Mouse (Mus musculus): Measurements from ENCODE around the gene Zbtb38. TPM values are rescaled to one million over a fixed set of nuclear protein-coding genes. Genes with fewer than 3 reads are reported as not detected.
"Not testable (repeated sequence)": the region's sequence is repeated elsewhere in the genome, so short reads cannot be mapped to it uniquely, and the experiment has no call there.

The Zbtb38 gene
- polyA plus RNA-seq, 1 experiment: 18.7 TPM

GRCm38 (mm10) chr9:96644002-96644401, 108.6 kb downstream of the Zbtb38 start:
- not testable (repeated sequence) for H3K4me1 ChIP-seq (ENCODE audit: control insufficient read depth, insufficient read depth, insufficient read length, low read length); H3K4me3 ChIP-seq (ENCODE audit: insufficient read depth, low read depth, low read length); H3K27ac ChIP-seq (replicated peaks; ENCODE audit: low read depth, low read length)

- no peak overlapping the region for H3K27ac ChIP-seq (replicated peaks; ENCODE audit: low read depth, low read length)
- no peak overlapping the region for H3K4me3 ChIP-seq (ENCODE audit: insufficient read depth, low read depth, low read length)
- no peaks in the 10 kb centered on the region for H3K4me1 ChIP-seq (ENCODE audit: control insufficient read depth, insufficient read depth, insufficient read length, low read length)
These were observed 113.2 kb downstream of the Zbtb38 start for GRCm38 (mm10) chr9:96639451-96639850.

GRCm38 (mm10) chr9:96638508-96638907, 114.1 kb downstream of the Zbtb38 start:
- H3K27ac ChIP-seq (replicated peaks; ENCODE audit: low read depth, low read length): no peak overlapping the region

GRCm38 (mm10) chr9:96637157-96637548, 115.5 kb downstream of the Zbtb38 start:
- H3K4me3 ChIP-seq (ENCODE audit: insufficient read depth, low read depth, low read length): no peak overlapping the region

More at GRCm38 (mm10) chr9:96638508-96638907, 114.1 kb downstream of the Zbtb38 start:
- Histone ChIP-seq H3K4me1 (ENCODE audit: control insufficient read depth, insufficient read depth, insufficient read length, low read length) (no peaks in the 10 kb centered on the region), H3K4me3 (ENCODE audit: insufficient read depth, low read depth, low read length) (no peak overlapping the region)

GRCm38 (mm10) chr9:96636423-96637156, 116.0 kb downstream of the Zbtb38 start:
- Histone ChIP-seq H3K4me1 (ENCODE audit: control insufficient read depth, insufficient read depth, insufficient read length, low read length) (no peaks in the 10 kb centered on the region), H3K27ac (replicated peaks; ENCODE audit: low read depth, low read length) (no peak overlapping the region), H3K4me3 (ENCODE audit: insufficient read depth, low read depth, low read length) (no peak overlapping the region)

More at GRCm38 (mm10) chr9:96637157-96637548, 115.5 kb downstream of the Zbtb38 start:
- H3K27ac ChIP-seq (replicated peaks; ENCODE audit: low read depth, low read length): no peak overlapping the region
- H3K4me1 ChIP-seq (ENCODE audit: control insufficient read depth, insufficient read depth, insufficient read length, low read length): no peaks in the 10 kb centered on the region

GRCm38 (mm10) chr9:96635899-96636298, 116.7 kb downstream of the Zbtb38 start:
- H3K4me3 ChIP-seq (ENCODE audit: insufficient read depth, low read depth, low read length): no peak overlapping the region
- no peaks in the 10 kb centered on the region for H3K4me1 ChIP-seq (ENCODE audit: control insufficient read depth, insufficient read depth, insufficient read length, low read length)
- H3K27ac ChIP-seq (replicated peaks; ENCODE audit: low read depth, low read length): no peak overlapping the region

GRCm38 (mm10) chr9:96635176-96635575, 117.5 kb downstream of the Zbtb38 start:
- Histone ChIP-seq H3K27ac (replicated peaks; ENCODE audit: low read depth, low read length) (no peak overlapping the region), H3K4me1 (ENCODE audit: control insufficient read depth, insufficient read depth, insufficient read length, low read length) (no peaks in the 10 kb centered on the region), H3K4me3 (ENCODE audit: insufficient read depth, low read depth, low read length) (no peak overlapping the region)

- no peak overlapping the region for H3K27ac ChIP-seq (replicated peaks; ENCODE audit: low read depth, low read length)
- H3K4me1 ChIP-seq (ENCODE audit: control insufficient read depth, insufficient read depth, insufficient read length, low read length): no peaks in the 10 kb centered on the region
These were observed 118.9 kb downstream of the Zbtb38 start for GRCm38 (mm10) chr9:96633771-96634170.

More at GRCm38 (mm10) chr9:96633771-96634170, 118.9 kb downstream of the Zbtb38 start:
- no peak overlapping the region for H3K4me3 ChIP-seq (ENCODE audit: insufficient read depth, low read depth, low read length)

Other genes with a start within 250 kb of the Zbtb38 start
- not detected in 2 replicates for gene Gm28729, start 227.6 kb downstream of the Zbtb38 start, polyA plus RNA-seq (2012; ENCODE audit: insufficient read depth, insufficient read length, missing spikeins)
- gene Rasa2, start 121.2 kb downstream of the Zbtb38 start, polyA plus RNA-seq (2012; ENCODE audit: insufficient read depth, insufficient read length, missing spikeins): 2.6 and 5.7 TPM in 2 replicates
- gene Pxylp1, start 139.8 kb upstream of the Zbtb38 start, polyA plus RNA-seq (2012; ENCODE audit: insufficient read depth, insufficient read length, missing spikeins): 1.2 TPM in 2 replicates